Mouse (Mus musculus): Measurements from ENCODE around the gene Ablim1. TPM values are rescaled to one million over a fixed set of nuclear protein-coding genes. Genes with fewer than 3 reads are reported as not detected.
A peak's percentile ranks its signal among the peaks of the same experiment; 100 is the strongest.

The Ablim1 gene
- polyA plus RNA-seq, 1 experiment from 2014 or later = 58.7 TPM

DNA sequence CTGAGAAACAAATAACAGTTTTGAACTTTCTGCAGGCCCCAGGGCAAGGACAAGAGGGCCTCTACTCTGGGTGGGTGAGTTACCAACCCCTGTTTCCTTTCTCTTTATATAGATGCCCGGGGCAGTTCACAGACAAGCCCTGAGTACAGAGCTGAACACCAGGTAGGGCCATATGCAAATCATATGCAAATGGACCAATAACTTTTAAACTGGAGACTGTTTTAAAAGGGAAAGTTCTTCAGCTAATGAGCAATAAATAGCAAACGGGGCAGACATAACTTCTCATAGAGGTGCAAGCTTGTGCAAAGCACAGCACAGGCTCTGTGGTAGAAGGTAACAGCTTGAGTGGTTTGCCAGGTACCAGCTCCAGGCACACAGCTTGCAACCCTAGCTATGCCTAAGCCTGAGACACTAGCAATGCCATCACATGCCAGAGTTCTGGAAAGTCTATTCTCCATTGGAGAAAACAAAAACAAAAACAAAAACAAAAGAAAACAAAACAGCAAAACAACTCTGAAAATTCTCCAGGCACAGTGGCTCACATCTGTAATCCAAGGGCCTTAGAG, 225.8 kb downstream of the Ablim1 start:
- no peak for ATAC-seq (ENCODE audit: low FRiP score)
- Histone ChIP-seq H3K27ac (replicated peaks) (no peak overlapping the region), H3K9me3 (replicated peaks) (0 out of 2 replicates have a peak, but pooled peaks cover 5% of the 10 kb centered on the region), H3K9ac (replicated peaks) (no peak overlapping the region), H3K4me2 (no peak overlapping the region), H3K4me3 (replicated peaks) (no peak overlapping the region), H3K36me3 (no peaks in the 10 kb centered on the region), H3K4me1 (peaks cover 5% of the 10 kb centered on the region; the same call in 1 of the 2 replicates), H3K27me3 (replicated peaks) (no peaks in the 10 kb centered on the region)
- WGBS = 48% methylated on average over 2 of the region's 2 CpGs

DNA sequence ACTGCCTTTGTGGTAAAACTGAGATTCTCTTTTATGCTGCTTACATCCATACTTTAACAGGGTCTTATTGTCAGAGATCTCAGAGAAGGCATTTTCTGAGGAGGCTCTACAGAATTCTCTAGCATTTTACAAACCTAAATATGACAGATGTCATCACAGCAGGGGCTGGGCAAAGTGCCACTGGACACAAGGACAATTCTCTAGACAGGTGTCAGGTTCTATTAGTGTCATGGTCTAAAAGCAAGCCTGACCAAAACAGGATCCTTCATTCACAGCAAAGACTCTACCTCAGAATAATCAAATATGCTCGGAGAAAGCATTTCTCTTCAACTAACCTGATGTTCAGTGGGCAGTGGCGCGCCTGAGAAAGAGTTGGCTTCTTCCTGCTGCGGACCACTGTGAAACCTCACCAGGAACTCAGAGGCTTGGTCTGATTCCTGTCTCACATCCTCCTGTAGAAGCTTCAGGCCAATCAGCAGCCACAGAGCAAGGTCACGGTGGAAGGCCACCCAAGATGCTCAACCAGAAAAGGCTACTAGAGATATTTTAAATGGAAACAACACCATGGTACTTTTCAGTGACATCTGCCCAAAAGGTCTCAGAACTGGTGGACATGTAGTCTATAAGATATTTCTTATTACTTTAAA, 230.1 kb downstream of the Ablim1 start:
- Histone ChIP-seq H3K4me3 (replicated peaks) (no peak overlapping the region), H3K27me3 (replicated peaks) (no peaks in the 10 kb centered on the region), H3K9me3 (replicated peaks) (0 out of 2 replicates have a peak, but pooled peaks cover 5% of the 10 kb centered on the region), H3K36me3 (no peaks in the 10 kb centered on the region), H3K4me2 (no peak overlapping the region), H3K9ac (replicated peaks) (no peak overlapping the region), H3K27ac (replicated peaks) (no peak overlapping the region), H3K4me1 (peaks cover 20% of the 10 kb centered on the region)
- ATAC-seq (ENCODE audit: low FRiP score) = no peak
- 87% methylated on average over 5 of the region's 5 CpGs for WGBS

DNA sequence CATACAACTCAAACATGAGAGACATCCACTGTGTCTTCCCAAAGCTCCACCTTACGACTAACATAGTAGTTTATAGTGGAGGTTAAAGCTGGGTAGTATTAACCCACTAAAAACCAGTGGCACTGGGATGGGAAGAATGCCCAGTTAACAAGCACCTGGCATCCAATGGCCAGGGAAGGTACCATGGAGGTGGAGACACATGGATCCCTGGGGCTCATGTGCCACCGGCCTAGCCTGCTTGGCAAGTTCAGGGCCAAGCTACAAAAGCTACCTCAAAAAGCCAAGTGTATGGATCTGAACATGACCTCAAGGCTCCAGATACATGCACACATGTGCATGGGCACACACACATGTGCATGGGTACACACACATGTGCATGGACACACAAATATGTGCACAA, 230.8 kb downstream of the Ablim1 start:
- no peak overlapping the region for H3K9ac ChIP-seq (replicated peaks)
- no peak overlapping the region for H3K4me3 ChIP-seq (replicated peaks)
- no peak for ATAC-seq (ENCODE audit: low FRiP score)
- H3K27me3 ChIP-seq (replicated peaks) = no peaks in the 10 kb centered on the region
- 0 out of 2 replicates have a peak, but pooled peaks cover 5% of the 10 kb centered on the region for H3K9me3 ChIP-seq (replicated peaks)
- no peaks in the 10 kb centered on the region for H3K36me3 ChIP-seq
- H3K4me2 ChIP-seq = no peak overlapping the region
- 89% methylated on average over 2 of the region's 2 CpGs for WGBS
- H3K27ac ChIP-seq (replicated peaks) = no peak overlapping the region
- H3K4me1 ChIP-seq = peaks cover 25% of the 10 kb centered on the region

DNA sequence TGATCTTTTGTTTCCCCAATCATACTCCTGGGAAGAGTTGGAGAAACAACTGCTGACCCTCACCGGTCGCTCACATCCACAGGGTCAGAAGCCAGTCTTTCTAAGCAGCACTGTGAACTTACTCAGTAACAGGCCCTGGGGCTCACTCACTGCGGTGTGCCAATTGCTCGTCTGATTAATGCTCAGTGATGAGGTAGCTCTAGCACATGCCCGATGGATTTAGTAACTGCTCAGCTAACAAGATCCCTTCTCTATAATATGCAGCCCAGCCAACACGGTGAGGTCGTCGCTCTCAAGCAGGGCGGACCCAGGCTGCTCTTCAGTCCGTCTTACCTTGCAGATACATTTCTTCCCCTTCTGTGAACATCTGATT, 231.6 kb downstream of the Ablim1 start:
- peaks cover 31% of the 10 kb centered on the region for H3K4me1 ChIP-seq
- H3K9me3 ChIP-seq (replicated peaks) = 0 out of 2 replicates have a peak, but pooled peaks cover 5% of the 10 kb centered on the region
- no peak overlapping the region for H3K4me3 ChIP-seq (replicated peaks)
- no peaks in the 10 kb centered on the region for H3K27me3 ChIP-seq (replicated peaks)
- H3K27ac ChIP-seq (replicated peaks) = no peak overlapping the region
- WGBS = 68% methylated on average over 10 of the region's 10 CpGs
- no peaks in the 10 kb centered on the region for H3K36me3 ChIP-seq
- ATAC-seq (ENCODE audit: low FRiP score) = no peak
- no peak overlapping the region for H3K9ac ChIP-seq (replicated peaks)
- no peak overlapping the region for H3K4me2 ChIP-seq

DNA sequence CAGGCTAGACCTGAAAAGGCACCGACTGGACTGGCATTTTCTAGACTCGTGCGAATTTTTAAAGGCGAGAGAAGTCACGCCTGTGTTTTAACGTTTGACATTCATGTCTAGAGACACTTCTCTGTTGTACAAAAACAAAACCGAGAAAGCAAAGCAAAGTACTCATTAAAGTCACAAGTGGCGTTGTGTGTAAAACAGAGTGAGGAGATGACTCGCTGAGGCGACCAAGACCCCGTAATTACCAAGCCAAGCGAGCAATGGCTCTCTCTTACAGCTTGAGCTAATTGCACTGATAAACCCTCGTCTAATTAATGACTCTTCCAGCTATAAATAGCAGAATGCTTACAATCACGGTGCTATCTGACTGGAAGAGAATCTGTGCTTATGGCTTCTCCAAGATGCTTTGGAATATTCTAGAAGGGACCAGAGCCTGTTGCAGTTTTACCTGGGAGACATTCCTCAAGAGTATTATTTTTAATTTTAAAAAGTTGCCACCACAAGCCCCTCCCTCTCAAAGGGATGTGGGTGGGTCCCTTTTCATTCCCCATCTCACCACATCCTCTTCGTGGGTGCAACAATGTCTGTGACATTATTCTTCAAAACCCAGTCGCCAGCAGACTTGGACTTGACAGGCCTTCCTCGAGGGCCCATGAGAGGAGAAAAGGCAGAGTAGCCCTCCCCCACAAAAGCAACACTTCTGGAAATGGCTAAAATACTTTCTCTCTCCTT, 232.1 kb downstream of the Ablim1 start:
- H3K9me3 ChIP-seq (replicated peaks) = 0 out of 2 replicates have a peak, but pooled peaks cover 5% of the 10 kb centered on the region
- H3K36me3 ChIP-seq = no peaks in the 10 kb centered on the region
- peaks cover 36% of the 10 kb centered on the region for H3K4me1 ChIP-seq
- ATAC-seq (ENCODE audit: low FRiP score) = no peak
- WGBS = 44% methylated on average over 17 of the region's 17 CpGs
- H3K27me3 ChIP-seq (replicated peaks) = no peaks in the 10 kb centered on the region
- H3K27ac ChIP-seq (replicated peaks) = no peak overlapping the region
- no peak overlapping the region for H3K4me2 ChIP-seq
- no peak overlapping the region for H3K4me3 ChIP-seq (replicated peaks)
- H3K9ac ChIP-seq (replicated peaks) = no peak overlapping the region

DNA sequence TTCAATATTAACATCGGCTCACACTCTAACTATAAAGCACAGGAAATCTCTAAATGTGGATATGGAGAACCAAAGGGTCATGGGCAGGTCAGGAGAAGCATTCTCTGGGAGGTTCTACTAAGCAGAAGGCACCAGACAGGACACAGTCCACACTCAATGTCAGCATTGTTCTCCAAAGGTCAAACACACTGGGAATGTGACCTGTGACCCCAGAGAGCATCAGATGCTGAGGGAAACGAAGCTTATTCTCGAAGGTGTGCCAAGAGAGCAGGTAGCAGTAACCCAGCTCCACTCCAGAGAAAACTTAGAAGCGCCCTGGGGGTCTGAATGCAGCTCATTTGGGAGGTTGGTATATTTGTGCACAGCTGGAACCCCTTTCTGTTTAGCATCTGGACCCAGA, 233.2 kb downstream of the Ablim1 start:
- Histone ChIP-seq H3K9me3 (replicated peaks) (0 out of 2 replicates have a peak, but pooled peaks cover 5% of the 10 kb centered on the region), H3K4me3 (replicated peaks) (no peak overlapping the region), H3K27me3 (replicated peaks) (no peaks in the 10 kb centered on the region), H3K4me2 (no peak overlapping the region), H3K27ac (replicated peaks) (no peak overlapping the region), H3K9ac (replicated peaks) (no peak overlapping the region), H3K36me3 (no peaks in the 10 kb centered on the region), H3K4me1 (peaks cover 39% of the 10 kb centered on the region)
- ATAC-seq (ENCODE audit: low FRiP score) = no peak
- 59% methylated on average over 4 of the region's 4 CpGs for WGBS

DNA sequence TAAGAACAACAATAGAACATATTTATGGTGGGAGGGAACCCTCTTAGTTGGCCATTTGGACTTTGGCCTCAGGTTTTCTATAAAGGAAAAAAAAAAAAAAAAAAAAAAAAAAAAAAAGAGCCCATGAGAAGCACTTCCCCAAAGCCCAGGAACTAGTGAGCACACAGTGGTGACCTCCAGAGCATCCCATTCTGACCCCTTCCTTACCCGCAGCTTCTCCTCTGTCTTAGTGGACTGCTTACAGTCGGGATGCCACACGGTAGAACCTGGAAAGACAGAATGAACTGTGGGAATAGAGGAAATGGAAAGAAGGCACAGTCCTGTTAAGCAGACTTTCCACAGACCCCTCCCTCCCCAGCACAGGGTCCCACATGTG, 235.1 kb downstream of the Ablim1 start:
- H3K36me3 ChIP-seq = no peaks in the 10 kb centered on the region
- H3K9me3 ChIP-seq (replicated peaks) = no peaks in the 10 kb centered on the region
- WGBS = 86% methylated on average over 3 of the region's 3 CpGs
- no peak overlapping the region for H3K4me3 ChIP-seq (replicated peaks)
- peaks cover 39% of the 10 kb centered on the region for H3K4me1 ChIP-seq
- H3K9ac ChIP-seq (replicated peaks) = no peak overlapping the region
- H3K4me2 ChIP-seq = no peak overlapping the region
- no peaks in the 10 kb centered on the region for H3K27me3 ChIP-seq (replicated peaks)
- no peak for ATAC-seq (ENCODE audit: low FRiP score)
- H3K27ac ChIP-seq (replicated peaks) = peak overlapping the region; percentile 70; the same call in 1 of the 2 replicates

DNA sequence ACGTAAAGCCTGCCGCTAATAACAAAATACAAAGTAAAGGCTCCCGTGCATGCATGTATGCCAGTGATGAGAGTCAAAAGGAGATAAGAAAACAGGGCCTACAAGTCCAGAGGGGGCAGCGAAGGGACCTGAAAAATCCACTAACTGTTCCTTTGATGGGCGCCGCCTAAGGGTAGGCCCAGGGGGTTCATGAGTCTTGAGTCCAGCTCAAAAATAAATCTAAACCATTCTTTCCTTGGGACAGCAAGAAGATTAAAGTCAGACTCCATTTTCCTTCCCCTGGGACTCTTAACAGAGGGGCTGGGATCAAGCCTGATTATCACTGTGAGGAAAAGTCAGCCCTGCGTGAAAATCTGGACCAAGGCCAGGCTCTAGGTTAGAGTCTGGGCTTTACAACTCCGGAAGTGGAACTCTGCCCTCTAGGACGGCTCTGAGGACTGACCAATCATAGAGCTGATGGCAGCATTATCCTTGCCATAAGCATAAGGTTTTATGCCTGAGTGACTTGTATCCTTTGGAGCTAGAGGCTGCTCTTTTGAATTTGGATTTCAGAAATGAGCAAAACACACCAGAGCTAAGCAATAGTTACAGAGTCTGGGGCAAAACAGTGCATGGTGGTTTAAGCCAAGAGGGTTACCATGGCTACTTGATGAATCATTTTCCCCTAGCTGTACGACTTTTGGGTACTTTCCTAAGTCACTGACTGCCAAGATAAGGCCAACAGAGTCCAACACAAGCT, 235.7 kb downstream of the Ablim1 start:
- no peaks in the 10 kb centered on the region for H3K9me3 ChIP-seq (replicated peaks)
- 51% methylated on average over 10 of the region's 10 CpGs for WGBS
- peak; percentile 56 for ATAC-seq (ENCODE audit: low FRiP score)
- H3K27me3 ChIP-seq (replicated peaks) = no peaks in the 10 kb centered on the region
- H3K36me3 ChIP-seq = no peaks in the 10 kb centered on the region
- no peak overlapping the region for H3K4me2 ChIP-seq
- H3K4me3 ChIP-seq (replicated peaks) = no peak overlapping the region
- peaks cover 39% of the 10 kb centered on the region for H3K4me1 ChIP-seq
- no peak overlapping the region for H3K9ac ChIP-seq (replicated peaks)
- peak overlapping the region; percentile 70 for H3K27ac ChIP-seq (replicated peaks)

DNA sequence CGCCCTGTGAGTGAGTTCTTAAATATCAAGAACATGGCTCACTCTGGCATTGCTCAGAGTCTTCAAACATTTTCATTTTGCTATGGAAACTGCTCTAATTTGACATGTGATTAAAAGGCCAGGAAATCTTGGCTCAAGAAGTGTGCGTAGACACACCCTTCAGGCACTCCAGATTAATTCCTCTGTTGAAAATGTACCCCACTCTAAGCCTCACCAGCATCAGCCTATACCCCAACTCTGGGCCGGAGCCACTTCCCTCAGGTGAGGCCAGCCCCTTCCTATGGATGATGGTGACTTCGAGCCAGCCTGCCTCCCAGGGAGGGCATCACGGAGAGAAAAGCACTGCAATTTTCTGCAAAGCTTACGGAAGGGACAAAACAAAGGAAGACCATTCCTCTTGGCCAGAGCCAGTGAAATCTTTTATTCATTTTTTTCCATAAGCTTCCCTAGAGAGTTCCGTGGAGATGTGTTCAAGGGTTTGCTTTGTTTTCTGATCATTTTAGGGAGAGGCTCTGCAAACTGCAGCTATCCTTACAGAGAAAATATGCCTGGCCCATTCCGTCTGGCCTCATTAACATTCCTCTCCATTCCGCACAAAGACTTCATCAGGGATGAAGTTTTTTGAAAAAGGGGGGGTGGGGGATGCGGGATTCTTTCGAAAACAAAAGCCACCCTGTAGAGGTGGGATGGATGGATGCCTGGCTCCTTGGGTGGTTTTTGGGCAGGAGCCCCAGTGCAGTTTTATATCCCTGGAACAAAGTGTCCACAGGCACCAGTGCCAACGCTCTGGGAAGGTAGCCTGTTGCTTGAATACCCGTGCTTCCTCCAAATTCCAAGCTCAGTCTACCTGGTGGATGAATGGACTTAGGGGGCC, 236.7 kb downstream of the Ablim1 start:
- 28% methylated on average over 13 of the region's 13 CpGs for WGBS

DNA sequence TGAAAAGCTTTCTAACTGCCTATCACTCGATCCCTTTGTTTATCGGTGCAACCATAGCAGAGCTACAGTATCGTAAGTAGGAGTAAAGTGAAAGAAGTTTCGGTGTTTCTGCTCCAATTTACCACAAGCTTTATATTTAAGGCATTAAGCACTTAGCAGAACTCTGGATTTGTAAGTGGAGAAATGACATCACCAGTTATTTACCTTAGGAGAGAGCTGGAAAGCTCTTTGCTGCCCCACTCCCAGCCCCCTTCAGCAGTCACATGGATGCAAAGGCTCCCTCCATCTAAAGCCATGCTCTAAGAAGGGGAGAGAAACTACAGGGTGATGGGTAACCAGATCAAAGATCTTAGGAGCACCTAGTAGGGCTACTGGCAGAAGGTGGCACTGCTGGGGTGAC, 241.3 kb downstream of the Ablim1 start:
- ATAC-seq (ENCODE audit: low FRiP score) = no peak
- H3K27me3 ChIP-seq (replicated peaks) = no peaks in the 10 kb centered on the region

More for the DNA sequence above, 236.7 kb downstream of the Ablim1 start:
- H3K4me1 ChIP-seq = peaks cover 35% of the 10 kb centered on the region
- no peak overlapping the region for H3K4me2 ChIP-seq
- H3K4me3 ChIP-seq (replicated peaks) = no peak overlapping the region
- peak overlapping the region; percentile 70 for H3K27ac ChIP-seq (replicated peaks)
- no peak; the same call in 1 of the 2 replicates for ATAC-seq (ENCODE audit: low FRiP score)
- no peaks in the 10 kb centered on the region for H3K27me3 ChIP-seq (replicated peaks)
- H3K36me3 ChIP-seq = no peaks in the 10 kb centered on the region
- no peaks in the 10 kb centered on the region for H3K9me3 ChIP-seq (replicated peaks)
- H3K9ac ChIP-seq (replicated peaks) = no peak overlapping the region

DNA sequence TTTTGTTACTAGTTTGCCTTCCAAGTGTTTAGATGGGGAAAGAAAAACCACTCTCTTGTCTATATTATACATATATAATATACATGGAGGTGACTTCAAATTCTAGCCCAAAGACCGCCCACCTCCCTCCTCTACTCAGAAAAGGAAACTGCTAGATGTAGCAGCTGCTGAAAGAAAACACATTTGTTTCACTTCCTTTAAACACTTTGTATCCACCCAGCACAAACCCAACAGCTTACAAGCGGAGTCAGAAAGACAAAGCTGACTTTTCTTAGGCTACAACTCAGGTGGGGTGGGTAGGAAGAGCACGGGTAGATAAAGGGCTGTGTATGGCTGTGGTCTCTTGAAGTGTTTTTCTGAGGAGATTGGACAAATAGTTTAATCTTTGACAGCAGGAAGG, 242.0 kb downstream of the Ablim1 start:
- H3K9ac ChIP-seq (replicated peaks) = no peak overlapping the region
- H3K36me3 ChIP-seq = no peaks in the 10 kb centered on the region; the same call in 1 of the 2 replicates
- peaks cover 7% of the 10 kb centered on the region for H3K4me1 ChIP-seq
- no peak overlapping the region for H3K27ac ChIP-seq (replicated peaks)
- no peaks in the 10 kb centered on the region for H3K27me3 ChIP-seq (replicated peaks)
- 64% methylated on average over 3 of the region's 3 CpGs for WGBS
- no peak overlapping the region for H3K4me2 ChIP-seq
- no peak for ATAC-seq (ENCODE audit: low FRiP score)
- H3K9me3 ChIP-seq (replicated peaks) = no peaks in the 10 kb centered on the region
- H3K4me3 ChIP-seq (replicated peaks) = no peak overlapping the region

More for the DNA sequence above, 241.3 kb downstream of the Ablim1 start:
- Histone ChIP-seq H3K4me1 (peaks cover 13% of the 10 kb centered on the region), H3K4me2 (no peak overlapping the region), H3K27ac (replicated peaks) (no peak overlapping the region), H3K4me3 (replicated peaks) (no peak overlapping the region), H3K9me3 (replicated peaks) (no peaks in the 10 kb centered on the region), H3K9ac (replicated peaks) (no peak overlapping the region), H3K36me3 (no peaks in the 10 kb centered on the region; the same call in 1 of the 2 replicates)
- WGBS = 93% methylated on average over 4 of the region's 4 CpGs
